Mouse (Mus musculus) kidney, postnatal 14 days (tissue): Measurements from ENCODE around the gene Ccdc107.
A peak's percentile ranks its signal among the peaks of the same experiment; 100 is the strongest.

ENCODE experiments used
- DNase-seq: peaks from one replicate; pipeline ENCODE4 v3.0.0; 2022; ENCODE audit warnings: mixed read lengths

Gene Ccdc107

DNA sequence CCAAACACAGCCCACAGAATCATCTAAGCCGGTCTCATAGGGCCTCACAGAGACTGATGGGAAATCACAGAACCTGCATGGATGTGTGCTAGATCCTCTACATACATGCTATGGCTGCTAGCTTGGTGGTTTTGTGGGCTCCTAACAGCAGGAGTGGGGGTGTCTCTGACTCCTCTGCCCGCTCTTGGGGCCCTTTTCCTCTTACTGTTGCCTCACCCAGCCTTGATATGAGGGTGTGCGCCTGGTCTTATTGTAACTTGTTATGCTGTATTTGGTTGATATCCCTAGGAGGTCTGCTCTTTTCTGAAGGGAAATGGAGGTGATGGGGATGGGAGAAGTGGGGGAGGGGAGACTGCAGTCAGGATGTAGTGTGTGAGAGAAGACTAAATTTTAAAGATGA lies 3.1 kb upstream of the Ccdc107 start:
- no peak for DNase-seq

DNA sequence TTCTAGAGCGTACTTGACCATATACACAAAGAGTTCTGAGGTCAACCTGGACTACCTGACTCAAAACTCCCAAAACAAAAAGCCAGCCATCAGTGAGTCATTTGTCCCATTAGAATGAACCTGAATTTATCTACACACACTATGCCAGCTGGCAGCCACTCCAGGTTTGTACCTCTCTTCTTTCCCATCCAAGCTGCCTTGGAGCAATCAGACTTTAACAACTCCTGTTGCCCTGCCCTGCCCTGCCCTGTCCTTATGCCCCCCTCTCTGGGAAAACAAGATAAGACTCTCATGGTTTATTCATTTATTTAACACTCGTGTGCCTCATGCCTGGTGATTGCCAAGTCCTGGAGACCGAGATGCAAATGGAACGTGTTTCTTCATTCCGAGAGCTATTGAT lies 1.9 kb upstream of the Ccdc107 start:
- DNase-seq: no peak

DNA sequence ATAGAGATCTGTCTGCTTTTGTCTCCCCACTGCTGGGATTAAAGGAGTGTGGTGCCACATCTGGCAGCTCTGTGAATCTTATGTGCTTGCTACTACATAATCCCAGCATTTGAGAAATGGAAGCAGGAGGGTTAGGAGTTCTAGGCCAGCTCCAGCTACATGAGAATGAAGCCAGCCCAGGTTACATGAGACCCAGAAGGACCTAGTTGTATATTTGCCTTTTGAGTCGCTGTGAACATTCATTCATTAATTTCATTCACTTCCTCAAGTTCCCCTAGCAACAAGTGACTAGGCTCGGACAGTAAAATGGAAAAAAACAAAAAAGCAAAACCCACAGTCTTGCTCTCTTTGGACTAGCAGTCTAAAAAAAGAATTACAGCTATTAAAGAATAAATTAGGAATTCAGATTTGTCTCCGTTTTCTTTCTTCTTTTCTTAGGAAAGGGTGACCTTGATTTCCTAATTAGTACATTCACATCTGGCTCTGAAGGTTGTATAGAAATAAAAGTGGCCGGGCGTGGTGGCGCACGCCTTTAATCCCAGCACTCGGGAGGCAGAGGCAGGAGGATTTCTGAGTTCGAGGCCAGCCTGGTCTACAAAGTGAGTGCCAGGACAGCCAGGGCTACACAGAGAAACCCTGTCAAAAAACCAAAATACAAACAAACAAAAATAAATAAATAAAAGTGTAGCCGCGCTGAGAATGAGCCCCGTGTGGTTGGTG lies 439 bp upstream of the Ccdc107 start:
- no peak for DNase-seq

DNA sequence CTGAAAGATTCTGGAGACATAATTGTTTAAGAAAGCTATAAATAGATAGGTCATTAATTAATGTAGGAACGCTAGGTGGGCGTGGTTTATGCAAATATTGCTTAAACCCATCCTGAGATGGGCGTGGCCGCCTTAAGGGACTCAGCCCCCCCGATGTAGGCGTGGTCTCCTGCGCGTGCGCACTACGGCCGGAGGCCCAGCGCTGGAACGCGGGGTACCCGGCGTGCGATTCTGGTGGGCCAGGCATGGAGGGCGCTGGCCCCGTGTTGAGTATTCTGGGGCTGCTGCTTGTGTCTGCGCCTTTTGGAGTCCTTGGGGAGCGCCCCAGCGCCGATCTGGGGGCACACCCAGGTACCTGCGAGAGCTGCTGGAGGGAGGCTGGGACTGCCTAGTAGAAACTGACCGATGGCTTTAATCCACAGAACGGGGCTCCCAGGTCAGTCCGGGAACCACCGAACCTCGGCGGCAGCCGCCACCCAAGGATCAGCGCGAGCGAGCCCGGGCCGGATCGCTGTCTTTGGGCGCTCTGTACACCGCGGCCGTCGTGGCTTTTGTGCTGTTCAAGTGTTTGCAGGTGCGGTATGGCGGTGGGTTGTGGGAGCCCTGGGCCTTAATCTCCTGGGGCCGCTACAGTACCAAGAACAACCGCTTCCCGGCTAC lies 616 bp downstream of the Ccdc107 start:
- peak; percentile 99 for DNase-seq

DNA sequence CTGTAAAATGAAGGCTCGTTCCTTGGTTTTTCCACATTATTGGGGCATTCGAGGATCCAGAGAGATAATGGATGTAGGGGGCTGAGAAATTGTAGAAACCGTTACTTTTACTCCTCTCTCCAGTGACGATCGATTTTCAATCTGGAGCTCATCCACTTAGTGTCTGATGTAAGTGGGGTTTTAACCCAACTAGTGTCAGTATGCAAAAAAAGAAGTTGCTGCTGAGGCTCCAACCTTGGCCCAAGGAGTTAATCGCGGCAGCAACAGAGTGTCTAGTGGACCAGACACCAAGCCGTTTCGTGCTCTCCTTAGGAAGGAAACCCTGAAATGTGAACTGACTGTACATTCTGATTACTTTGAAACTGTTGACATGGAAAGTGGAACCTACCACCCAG lies 1.1 kb downstream of the Ccdc107 start:
- no peak for DNase-seq

DNA sequence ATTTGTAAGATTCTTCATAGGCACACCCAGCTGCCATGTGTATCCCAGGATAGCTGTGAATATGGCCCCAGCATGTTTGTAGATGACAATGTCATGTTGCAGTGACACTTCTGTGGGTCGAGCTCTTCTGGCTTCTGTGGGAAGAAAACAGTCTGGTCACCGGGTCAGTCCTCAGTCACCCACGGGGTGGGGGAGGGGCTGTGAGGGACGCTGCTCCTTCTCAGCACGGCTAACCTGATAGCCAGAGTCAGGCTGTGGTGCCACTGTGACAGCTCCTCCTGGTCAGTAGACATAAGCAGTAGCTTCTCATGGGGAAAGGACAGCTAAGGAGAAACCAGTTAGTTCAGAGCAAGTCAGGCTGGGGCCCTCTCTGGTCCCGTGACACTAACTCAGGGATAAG lies 3.9 kb downstream of the Ccdc107 start:
- DNase-seq: no peak

DNA sequence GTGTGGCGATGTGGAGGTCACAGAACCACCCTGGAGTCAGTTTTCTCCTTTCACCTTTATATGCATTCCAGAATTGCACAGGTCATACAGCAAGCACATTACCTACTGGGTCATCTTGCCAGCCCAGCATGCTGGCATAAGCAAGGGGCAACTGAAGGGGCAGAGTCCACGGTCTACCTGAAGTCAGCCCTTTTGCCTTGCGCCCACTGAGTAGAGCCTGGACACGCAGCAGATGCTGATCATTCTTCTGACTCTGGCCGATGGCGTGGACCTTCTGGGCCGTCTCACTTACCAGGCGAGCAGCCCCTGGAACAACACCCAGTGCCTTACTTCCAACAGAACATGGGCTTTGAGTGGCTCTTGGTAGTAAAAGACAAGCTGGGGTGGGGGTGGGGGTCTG lies 4.7 kb downstream of the Ccdc107 start:
- DNase-seq: peak; percentile 67

DNA sequence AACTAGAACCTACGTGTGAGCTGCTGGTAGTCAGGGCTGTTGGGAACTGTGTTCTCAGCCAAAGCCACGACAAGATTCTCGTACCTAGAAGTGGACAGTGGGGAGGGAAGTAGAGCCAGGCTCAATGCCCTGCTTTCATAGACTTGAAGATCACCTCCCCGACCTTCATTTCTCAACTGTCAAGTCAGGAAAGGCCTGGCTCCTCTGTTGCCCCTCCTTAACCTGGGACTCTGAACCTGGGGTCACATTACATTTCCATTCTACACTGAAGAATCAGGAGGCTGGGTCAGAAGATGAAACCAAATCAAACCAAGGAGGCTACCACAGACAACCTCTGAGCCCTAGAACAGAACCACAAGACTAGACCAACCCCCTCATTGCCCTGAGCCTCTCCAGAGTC lies 5.2 kb downstream of the Ccdc107 start:
- no peak for DNase-seq

DNA sequence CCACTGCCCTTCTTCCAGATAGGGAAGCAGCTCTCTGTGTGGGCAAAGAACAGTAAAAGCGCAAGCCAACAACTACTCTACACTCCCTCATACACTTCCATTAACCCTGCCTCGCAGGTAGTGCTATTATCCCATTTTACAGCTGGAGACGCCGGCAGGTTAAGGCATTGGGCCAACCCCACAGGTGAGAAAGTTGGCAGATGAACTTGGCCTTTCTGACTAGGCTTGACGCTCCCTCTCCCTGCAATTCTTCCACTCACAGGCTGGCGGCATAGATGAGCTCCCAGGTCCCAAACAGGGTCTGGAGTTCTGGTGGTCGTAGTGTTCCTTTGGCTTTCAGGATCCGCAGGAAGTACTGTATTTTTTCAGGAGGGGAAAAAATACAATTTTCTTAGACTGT lies 6.3 kb downstream of the Ccdc107 start:
- no peak for DNase-seq

DNA sequence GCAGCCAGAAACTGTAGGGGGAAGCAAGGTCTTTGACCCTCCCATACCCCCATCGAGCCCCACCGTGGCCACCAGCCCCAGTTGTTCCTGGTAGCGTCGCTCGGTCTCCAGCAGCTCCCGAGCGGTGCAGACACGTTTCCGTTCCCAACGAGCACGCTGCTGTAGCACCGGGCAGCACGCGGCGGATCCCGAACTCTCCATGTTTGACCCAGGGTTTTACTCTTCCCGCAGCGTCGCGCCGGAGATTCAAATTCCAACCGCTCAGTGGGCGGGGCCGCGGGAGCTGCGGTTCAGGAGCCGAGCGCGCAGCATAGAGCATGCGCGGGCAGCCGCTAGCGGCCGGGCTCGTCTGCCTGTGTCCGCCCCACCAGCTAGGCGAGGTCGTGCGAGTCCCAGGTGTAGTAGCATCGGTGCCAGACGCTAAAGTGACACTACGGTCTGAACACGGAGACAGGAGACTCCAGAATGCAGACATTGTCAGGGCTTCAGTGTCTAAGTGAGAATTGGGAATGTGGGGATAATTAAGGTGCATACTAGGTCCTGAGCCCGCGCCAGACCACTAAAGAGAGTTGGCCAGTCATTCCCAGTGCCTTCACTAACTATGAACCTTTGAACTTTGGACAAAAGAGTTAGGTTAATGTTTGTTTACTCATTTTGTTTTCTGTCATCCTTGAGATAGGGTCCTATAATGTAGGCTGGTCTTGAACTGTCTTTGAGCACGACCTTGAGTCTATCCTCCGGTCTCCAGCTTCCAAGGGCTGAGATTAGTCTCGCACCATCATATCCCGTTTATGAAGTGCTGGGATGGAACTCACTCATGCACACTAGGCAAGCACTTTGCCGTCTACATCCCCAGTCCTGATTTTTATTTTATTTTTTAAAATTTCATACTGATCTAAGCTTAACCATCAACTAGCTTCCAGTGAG lies 7.0 kb downstream of the Ccdc107 start, which contains the start of gene Arhgef39:
TSS of gene Arhgef39 (minus strand) at position 289 of the 927 bp plus-strand sequence.
- DNase-seq: peak; percentile 93

DNA sequence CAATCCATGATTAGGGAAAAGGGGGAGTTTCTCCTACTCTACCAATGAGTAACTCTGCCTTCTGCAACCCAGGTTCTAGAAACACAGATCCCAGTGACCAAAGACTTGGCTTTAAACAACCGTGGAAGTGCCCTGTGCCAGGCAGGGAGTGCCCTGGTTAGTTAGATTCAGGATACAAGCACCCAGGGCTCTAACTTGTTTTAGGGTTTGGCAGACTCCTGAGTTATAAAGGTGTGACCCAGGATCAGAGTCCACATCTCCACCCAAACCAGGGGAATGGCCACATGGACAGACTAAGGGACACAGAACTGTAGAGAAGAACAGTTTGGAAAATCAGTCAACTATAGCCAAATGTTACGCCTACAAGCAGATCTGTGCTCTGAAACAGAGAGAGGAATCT lies 10.3 kb downstream of the Ccdc107 start:
- DNase-seq: no peak

DNA sequence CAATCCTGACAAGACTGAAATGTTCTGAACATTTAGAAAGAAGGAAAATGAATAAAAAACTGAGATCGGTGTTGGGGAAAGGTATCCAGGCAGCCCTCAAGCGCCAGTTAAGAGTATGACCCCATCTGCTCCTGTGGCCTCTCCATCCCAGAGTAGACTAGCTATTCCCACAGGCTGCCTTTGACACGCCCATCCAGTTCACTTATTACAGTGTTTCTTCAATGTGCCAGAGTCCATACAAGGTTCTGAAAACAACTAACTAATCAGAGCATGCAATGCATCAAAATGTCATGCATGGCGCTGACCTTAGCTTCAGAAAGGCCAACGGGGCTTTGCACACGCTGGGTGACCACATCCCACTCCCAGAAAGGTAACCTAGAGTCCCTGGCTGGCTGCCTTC lies 10.8 kb downstream of the Ccdc107 start:
- DNase-seq: no peak

DNA sequence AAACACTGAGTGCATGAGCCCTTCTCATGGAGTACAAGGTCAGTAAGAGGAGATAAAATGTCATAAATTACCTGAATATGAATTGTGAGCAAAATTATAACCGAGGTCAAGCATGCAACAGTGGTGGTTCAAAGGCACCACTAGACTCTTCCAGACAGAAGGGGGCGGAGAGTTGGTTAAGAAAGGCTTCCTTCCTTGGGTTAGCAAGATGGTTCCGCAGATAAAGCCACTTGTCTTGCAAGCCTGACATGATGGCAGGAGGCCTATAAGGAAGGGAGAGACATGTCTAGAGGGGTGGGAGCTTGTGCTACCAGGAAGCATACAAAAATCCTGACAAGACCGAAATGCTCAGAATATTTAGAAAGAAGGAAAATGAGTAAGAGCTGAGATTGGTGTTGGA lies 11.6 kb downstream of the Ccdc107 start:
- DNase-seq: no peak

DNA sequence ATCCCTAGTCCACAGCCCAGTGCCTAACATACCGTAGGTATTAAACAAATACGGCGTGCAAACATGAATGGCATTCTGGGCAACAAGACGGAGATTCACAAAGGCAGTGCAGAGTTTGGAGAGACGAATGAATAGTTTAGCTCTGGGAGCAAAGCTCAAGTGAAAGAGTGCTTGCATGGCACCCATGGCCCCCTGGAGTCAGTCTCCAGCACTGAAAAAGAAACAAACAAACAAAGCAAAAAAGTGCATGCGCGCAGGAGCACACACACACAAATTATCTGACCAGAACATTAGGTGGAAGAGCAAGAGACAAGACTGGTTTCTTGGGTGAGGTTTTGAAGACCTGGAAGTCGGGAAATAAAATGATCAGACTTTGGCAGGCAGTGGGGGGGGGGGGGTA lies 13.4 kb downstream of the Ccdc107 start:
- no peak for DNase-seq

DNA sequence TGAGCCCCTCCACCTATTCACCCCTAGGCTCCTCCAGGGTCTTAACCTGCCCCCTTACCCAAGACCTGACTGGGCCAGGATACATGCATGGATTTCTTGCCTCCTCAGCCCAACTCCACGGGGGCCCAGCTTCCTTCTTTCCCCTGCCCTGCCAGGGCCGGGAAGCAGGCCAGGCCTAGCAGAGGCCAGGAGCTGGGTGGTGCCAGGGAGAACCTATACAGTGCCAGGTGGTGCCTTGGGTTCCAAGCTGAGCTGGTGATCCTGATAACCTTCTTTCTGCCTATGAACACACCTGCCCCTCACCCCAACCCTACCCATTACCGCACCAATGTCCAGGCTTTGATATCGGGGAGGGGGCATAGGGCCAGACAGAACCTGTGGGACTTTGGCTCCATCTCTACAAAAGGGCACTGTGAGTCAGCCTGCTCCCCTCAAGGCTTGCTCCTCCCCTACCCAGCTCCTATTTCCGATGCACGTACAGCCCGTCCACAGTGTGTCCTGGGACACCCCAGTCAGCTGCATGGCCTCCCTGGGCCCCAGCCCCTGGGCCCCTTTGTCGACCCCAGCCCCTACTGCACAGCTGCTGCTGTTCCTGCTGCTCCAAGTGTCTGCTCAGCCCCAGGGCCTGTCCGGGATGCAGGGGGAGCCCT lies 14.0 kb downstream of the Ccdc107 start, which contains the start of gene Car9:
TSS of gene Car9 (plus strand) at position 431 of the 650 bp plus-strand sequence.
- DNase-seq: no peak

DNA sequence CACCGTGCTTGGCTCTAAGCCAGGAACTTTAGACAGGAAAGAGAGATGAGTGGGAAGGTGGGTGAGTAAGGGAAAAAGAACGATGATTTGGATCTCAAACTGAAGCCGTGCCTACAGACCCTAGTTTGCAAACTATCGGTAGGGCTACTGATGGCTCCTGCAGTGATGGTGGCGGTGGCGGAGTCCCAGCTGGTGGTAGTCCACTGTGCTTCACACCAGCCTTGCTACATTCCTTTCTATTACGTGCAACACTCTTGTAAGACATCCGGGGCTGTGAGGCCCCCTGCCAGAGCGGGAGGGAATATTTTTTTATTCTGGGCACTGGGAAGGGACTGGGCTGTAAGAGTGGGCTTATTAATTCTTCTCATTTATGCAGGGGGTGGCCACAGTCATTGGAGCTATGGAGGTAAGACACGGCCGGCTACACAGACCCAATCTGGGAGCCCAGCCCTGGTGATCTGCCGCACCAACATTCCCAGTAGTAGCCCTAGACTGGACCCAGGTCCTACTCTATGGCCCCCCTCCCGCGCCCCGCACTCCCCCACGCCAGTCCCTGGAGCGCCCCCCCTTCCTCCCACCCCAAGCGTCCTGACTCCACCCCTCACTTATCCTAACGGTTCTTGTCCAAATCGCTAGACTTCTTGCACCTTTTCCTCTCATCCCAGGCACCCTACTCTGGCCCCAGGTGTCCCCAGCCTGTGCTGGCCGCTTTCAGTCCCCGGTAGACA lies 15.4 kb downstream of the Ccdc107 start:
- no peak for DNase-seq

DNA sequence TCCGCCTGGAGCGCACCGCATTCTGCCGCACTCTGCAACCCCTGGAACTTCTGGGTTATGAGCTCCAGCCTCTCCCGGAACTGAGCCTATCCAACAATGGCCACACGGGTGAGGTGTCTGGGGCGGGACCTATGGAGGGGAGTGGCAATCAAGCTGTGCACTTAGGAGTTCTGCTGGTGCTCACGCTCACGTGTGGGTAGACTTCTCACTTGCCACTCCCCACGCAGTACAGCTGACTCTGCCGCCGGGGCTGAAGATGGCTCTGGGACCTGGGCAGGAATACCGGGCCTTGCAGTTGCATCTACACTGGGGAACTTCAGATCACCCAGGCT lies 15.9 kb downstream of the Ccdc107 start:
- no peak for DNase-seq

DNA sequence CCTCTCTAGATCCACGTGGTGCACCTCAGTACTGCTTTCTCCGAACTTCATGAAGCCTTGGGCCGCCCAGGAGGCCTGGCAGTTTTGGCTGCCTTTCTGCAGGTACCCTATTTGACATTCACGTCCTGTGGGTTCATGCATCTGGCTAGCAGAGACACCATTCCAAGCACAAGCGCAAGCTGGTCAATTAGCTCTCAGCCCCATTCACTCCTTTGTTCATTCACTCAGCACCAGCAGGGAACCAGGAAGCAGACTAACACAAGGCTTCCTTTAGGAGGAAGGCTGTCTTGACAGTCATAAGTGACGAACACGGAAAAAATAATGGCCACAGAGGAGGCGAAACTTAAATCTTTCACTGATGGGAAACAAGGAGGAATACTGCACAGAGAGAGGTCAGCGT lies 16.4 kb downstream of the Ccdc107 start:
- DNase-seq: no peak

DNA sequence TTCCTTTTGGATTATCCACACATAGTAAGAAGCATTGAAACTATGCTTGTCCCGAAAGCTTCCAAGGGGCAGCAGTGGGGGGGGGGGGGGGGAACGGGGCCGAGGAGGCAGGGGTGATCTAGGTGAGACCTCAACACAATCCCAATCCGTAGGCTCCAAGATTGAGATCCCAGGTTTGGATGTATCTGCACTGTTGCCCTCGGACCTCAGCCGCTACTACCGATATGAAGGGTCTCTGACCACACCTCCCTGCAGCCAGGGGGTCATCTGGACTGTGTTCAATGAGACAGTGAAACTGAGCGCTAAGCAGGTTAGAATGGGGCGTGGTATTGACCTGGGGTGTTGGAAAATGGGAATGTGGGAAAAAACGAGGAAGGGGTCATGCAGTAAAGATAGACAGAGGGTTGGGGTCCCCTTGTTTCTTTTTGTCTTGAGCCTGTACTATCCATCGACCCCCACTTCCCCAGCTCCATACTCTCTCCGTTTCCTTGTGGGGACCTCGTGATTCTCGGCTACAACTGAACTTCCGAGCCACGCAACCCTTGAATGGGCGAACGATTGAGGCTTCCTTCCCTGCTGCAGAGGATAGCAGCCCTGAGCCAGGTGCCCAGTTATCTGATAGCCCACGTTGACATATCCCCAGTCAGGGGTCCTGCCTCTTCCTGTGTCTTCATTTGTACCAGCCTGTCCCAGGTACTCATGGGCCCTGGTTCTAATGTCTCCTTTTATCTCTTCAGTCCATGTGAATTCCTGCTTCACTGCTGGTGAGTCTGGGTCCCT lies 19.2 kb downstream of the Ccdc107 start:
- DNase-seq: no peak

DNA sequence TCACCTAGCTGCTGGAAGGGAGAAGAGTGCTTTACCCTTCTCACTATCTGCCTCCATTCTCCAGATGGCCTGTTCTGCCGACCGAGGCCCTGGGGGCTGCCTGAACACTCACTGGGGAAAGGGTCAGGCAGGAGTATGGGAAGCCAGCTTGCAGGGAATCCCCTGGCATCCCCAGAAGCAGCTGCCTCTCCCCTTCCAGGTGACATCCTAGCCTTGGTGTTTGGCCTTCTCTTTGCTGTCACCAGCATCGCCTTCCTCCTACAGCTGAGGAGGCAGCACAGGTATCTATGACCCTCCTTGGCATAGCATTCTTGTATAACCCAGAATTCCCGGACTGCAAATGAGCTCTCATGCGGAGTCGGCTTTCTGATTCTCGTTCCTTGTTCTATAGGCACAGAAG lies 20.0 kb downstream of the Ccdc107 start:
- DNase-seq: no peak

DNA sequence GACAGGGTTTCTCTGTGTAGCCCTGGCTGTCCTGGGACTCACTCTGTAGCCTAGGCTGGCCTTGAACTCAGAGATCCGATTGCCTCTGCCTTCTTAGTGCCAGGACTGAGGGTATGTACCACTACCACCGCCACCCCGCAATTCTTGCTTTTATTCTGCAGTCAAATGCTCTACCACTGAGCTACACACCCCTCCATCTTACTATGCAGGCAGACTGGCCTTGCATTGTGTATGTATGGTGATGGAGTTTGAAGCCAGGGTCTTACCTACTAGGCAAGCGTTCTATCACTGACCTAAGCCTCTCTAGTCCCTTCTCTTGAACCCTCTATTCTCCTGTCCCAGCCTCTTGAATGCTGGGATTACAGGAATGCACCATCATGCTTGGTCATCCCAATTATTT lies 20.6 kb downstream of the Ccdc107 start:
- DNase-seq: no peak

DNA sequence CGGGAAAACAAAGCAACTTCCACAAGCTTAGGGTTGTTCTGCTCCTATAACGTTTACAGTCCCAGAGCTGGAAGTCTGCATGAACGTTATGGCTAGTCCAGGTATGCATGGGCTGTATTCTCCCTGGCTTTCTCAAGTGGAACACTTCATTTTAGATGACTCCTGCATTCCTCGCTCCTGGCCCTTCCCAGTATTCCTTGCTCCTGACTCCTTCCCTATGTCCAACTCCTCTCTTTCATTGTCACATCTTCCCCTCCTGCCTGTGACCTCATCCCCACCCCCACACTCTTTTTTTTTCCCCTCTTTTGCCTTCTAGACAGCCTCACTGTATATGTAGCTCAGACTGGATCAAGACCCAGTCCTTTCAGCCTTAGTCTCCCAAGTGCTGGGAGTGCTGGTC lies 21.1 kb downstream of the Ccdc107 start:
- DNase-seq: no peak
